Mouse (Mus musculus) lung, postnatal 0 days (tissue): ENCODE data around the gene 1700028P14Rik. TPM values are rescaled to one million over a fixed set of nuclear protein-coding genes. Genes with fewer than 3 reads are reported as not detected.
A peak's percentile ranks its signal among the peaks of the same experiment; 100 is the strongest.

Source experiments
- ATAC-seq: fragments of 200-750 bp; cut with Nextera tagmentation; 2 replicates; pipeline ENCODE4 v1.8.0; 2017; ENCODE audit warnings: moderate library complexity
- DNase-seq: peaks from one replicate; pipeline ENCODE4 v3.0.0-alpha.2; 2016; ENCODE audit warnings: low spot score
- H3K27ac ChIP-seq: fragments of 300-500 bp; sonication (generic); 2 replicates; pipeline ENCODE4 v1.5.1; 2014; ENCODE audit warnings: antibody characterized with exemption, mild to moderate bottlenecking, low read length, mixed read lengths
- H3K27me3 ChIP-seq: fragments of 300-500 bp; sonication (generic); replicated peaks from 2 replicates; pipeline ENCODE4 v1.6.1; 2014; ENCODE audit warnings: low read length, mixed read lengths; ENCODE audit not compliant: insufficient read depth
- H3K36me3 ChIP-seq: fragments of 300-500 bp; sonication (generic); 2 replicates; pipeline ENCODE4 v1.6.1; 2014; ENCODE audit warnings: low read length, mixed read lengths; ENCODE audit not compliant: insufficient read depth
- H3K4me1 ChIP-seq: fragments of 300-500 bp; sonication (generic); 2 replicates; pipeline ENCODE4 v1.6.1; 2014; ENCODE audit warnings: antibody characterized with exemption, low read depth, low read length, mixed read lengths; ENCODE audit not compliant: insufficient read depth
- H3K4me2 ChIP-seq: fragments of 300-500 bp; sonication (generic); replicated peaks from 2 replicates; pipeline ENCODE4 v1.6.1; 2014; ENCODE audit warnings: low read depth, mild to moderate bottlenecking, low read length, moderate library complexity, mixed read lengths
- H3K4me3 ChIP-seq: fragments of 300-500 bp; sonication (generic); 2 replicates; pipeline ENCODE4 v1.5.1; 2014; ENCODE audit warnings: low read depth, low read length
- H3K9ac ChIP-seq: fragments of 300-500 bp; sonication (generic); replicated peaks from 2 replicates; pipeline ENCODE4 v1.6.1; 2014; ENCODE audit warnings: low read depth, mild to moderate bottlenecking
- H3K9me3 ChIP-seq: fragments of 300-500 bp; sonication (generic); 2 replicates; pipeline ENCODE4 v1.6.1; 2016; ENCODE audit warnings: low read length, mixed read lengths
- CTCF ChIP-seq: IDR thresholded peaks from 2 replicates; pipeline ENCODE4 v1.5.1; 2016; ENCODE audit warnings: antibody characterized with exemption, mild to moderate bottlenecking
- EP300 ChIP-seq: IDR thresholded peaks from 2 replicates; pipeline ENCODE4 v1.6.1; 2016; ENCODE audit warnings: antibody characterized with exemption, mild to moderate bottlenecking, control low read depth
- WGBS: fragments of 180-500 bp; shearing (Covaris S2); extraction: QIAGEN DNeasy Blood & Tissue Kit; methylation state at CpG from one replicate; pipeline ENCODE4 v1.1.7; 2014; 5-methylcytosine and 5-hydroxymethylcytosine counted together
- polyA plus RNA-seq: library from polyadenylated mRNA; unstranded; fragments of >200 nt; fragmentation: Nextera tagmentation; extraction: Ambion mirVana; gene quantifications from 2 replicates; pipeline ENCODE4 v1.2.1, GENCODE M21; 2015

Gene 1700028P14Rik
- polyA plus RNA-seq, 1 experiment from 2014 or later, result 4.3 TPM

GRCm38 (mm10) chr19:23631611-23632492 lies 20.8 kb downstream of the 1700028P14Rik start:
- 68% methylated on average over 11 of the region's 11 CpGs for WGBS
- Histone ChIP-seq H3K27me3 (no peaks in the 10 kb centered on the region), H3K27ac (no peak overlapping the region), H3K4me1 (no peaks in the 10 kb centered on the region), H3K9ac (no peak overlapping the region), H3K4me2 (no peak overlapping the region), H3K36me3 (no peaks in the 10 kb centered on the region), H3K4me3 (no peak overlapping the region), H3K9me3 (no peaks in the 10 kb centered on the region)
- DNase-seq (no peak), ATAC-seq (no peak)
- no peak for TF ChIP-seq CTCF
- TF ChIP-seq EP300, result no peak

- no peaks in the 10 kb centered on the region for H3K9me3 ChIP-seq
- H3K27me3 ChIP-seq, result no peaks in the 10 kb centered on the region
- H3K36me3 ChIP-seq, result no peaks in the 10 kb centered on the region
- no peak overlapping the region for H3K4me2 ChIP-seq
- no peak overlapping the region for H3K4me3 ChIP-seq
- H3K4me1 ChIP-seq, result no peaks in the 10 kb centered on the region
- TF ChIP-seq CTCF, result peak; percentile 38
- no peak for TF ChIP-seq EP300
- ATAC-seq (peak; percentile 59), DNase-seq (peak; percentile 65)
- no peak overlapping the region for H3K27ac ChIP-seq
- WGBS, result 56% methylated on average over 7 of the region's 7 CpGs
- H3K9ac ChIP-seq, result no peak overlapping the region
Observed at GRCm38 (mm10) chr19:23614268-23614667, 38.3 kb downstream of the 1700028P14Rik start.

- no peak overlapping the region for H3K4me3 ChIP-seq
- no peak overlapping the region for H3K27ac ChIP-seq
- ATAC-seq, result no peak
- no peaks in the 10 kb centered on the region for H3K36me3 ChIP-seq
- no peak overlapping the region for H3K9ac ChIP-seq
- no peaks in the 10 kb centered on the region for H3K4me1 ChIP-seq
- H3K9me3 ChIP-seq, result no peaks in the 10 kb centered on the region
- no peak overlapping the region for H3K4me2 ChIP-seq
- no peaks in the 10 kb centered on the region for H3K27me3 ChIP-seq
- TF ChIP-seq CTCF, result no peak
- TF ChIP-seq EP300, result no peak
- no peak for DNase-seq
- 71% methylated on average over 4 of the region's 4 CpGs for WGBS
Observed at GRCm38 (mm10) chr19:23609724-23610123, 42.9 kb downstream of the 1700028P14Rik start.

GRCm38 (mm10) chr19:23607951-23608350 lies 44.7 kb downstream of the 1700028P14Rik start:
- TF ChIP-seq EP300 (no peak), CTCF (no peak)
- Histone ChIP-seq H3K27me3 (no peaks in the 10 kb centered on the region), H3K9me3 (no peaks in the 10 kb centered on the region), H3K4me1 (no peaks in the 10 kb centered on the region), H3K36me3 (no peaks in the 10 kb centered on the region), H3K9ac (no peak overlapping the region), H3K27ac (no peak overlapping the region), H3K4me2 (no peak overlapping the region), H3K4me3 (no peak overlapping the region)
- no peak for ATAC-seq
- WGBS, result 90% methylated on average over 2 of the region's 2 CpGs
- DNase-seq, result no peak

GRCm38 (mm10) chr19:23594950-23595349 lies 57.7 kb downstream of the 1700028P14Rik start:
- TF ChIP-seq CTCF (no peak), EP300 (no peak)
- Histone ChIP-seq H3K4me2 (no peak overlapping the region), H3K4me3 (no peak overlapping the region), H3K36me3 (no peaks in the 10 kb centered on the region), H3K4me1 (no peaks in the 10 kb centered on the region), H3K27ac (no peak overlapping the region), H3K27me3 (no peaks in the 10 kb centered on the region), H3K9ac (no peak overlapping the region), H3K9me3 (no peaks in the 10 kb centered on the region)
- DNase-seq (no peak), ATAC-seq (no peak)
- 85% methylated on average over 3 of the region's 3 CpGs for WGBS

- H3K9ac ChIP-seq, result no peak overlapping the region
- WGBS, result 55% methylated on average over 11 of the region's 11 CpGs
- TF ChIP-seq EP300 (no peak), CTCF (no peak)
- H3K4me2 ChIP-seq, result no peak overlapping the region
- ATAC-seq (no peak), DNase-seq (no peak)
- no peaks in the 10 kb centered on the region for H3K4me1 ChIP-seq
- no peaks in the 10 kb centered on the region for H3K27me3 ChIP-seq
- no peak overlapping the region for H3K27ac ChIP-seq
- H3K9me3 ChIP-seq, result no peaks in the 10 kb centered on the region
- H3K4me3 ChIP-seq, result no peak overlapping the region
- H3K36me3 ChIP-seq, result no peaks in the 10 kb centered on the region
Observed at GRCm38 (mm10) chr19:23578606-23579355, 73.8 kb downstream of the 1700028P14Rik start.
